Mouse (Mus musculus): ENCODE results near the gene Hectd2. TPM values are rescaled to one million over a fixed set of nuclear protein-coding genes. Genes with fewer than 3 reads are reported as not detected.
A peak's percentile ranks its signal among the peaks of the same experiment; 100 is the strongest.

Gene Hectd2
- polyA plus RNA-seq, 1 experiment from 2014 or later = 1.8 TPM

DNA sequence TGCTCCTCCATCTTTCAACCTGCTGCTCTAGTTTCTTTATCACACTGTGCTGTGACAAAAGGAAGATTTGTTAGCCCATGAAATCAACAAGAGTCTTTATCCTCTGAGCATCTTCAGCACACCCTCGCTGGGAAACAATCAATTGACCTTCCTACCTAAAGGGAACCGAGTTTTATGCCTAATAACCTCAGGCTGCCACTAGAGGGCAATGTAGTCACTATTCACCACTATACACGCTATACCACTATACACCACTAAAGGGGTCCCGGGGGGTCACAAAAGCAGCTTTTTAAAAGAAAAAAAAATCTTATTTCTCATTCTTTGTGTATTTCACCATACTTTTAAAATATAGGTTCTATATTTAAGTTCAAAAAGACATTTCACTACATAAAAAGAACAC is 15.9 kb upstream of the Hectd2 start:
- peaks cover 13% of the 10 kb centered on the region; the same call in 1 of the 2 replicates for H3K27me3 ChIP-seq (ENCODE audit: low read depth, poor library complexity, severe bottlenecking)
- peak; percentile 44 for DNase-seq (ENCODE audit: low spot score)
- 12% methylated on average over 4 of the region's 4 CpGs for WGBS
- H3K4me1 ChIP-seq = peaks cover 12% of the 10 kb centered on the region
- no peak overlapping the region for H3K4me3 ChIP-seq
- H3K27ac ChIP-seq = no peak overlapping the region
- no peaks in the 10 kb centered on the region for H3K36me3 ChIP-seq
- H3K9me3 ChIP-seq (replicated peaks) = no peaks in the 10 kb centered on the region

DNA sequence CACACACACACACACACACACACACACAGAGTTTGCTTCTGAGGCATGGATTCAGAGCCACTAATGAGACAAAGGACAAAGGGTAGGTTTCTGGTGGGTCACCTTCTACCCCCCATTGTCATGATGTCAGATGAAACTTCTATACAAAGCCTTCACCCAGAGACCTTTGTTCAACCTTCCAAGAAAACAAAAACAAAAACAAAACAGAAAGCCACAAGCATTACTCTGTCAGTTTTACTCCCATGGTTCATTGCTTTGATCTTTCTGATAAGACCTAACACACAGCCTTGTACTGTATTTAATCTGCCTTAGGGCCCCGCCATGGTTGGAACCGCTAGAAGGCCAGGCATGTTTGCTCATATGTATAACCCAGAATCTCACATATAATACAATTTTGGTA is 15.1 kb upstream of the Hectd2 start:
- no peak overlapping the region for H3K27ac ChIP-seq
- no peaks in the 10 kb centered on the region for H3K9me3 ChIP-seq (replicated peaks)
- peaks cover 9% of the 10 kb centered on the region; the same call in 1 of the 2 replicates for H3K27me3 ChIP-seq (ENCODE audit: low read depth, poor library complexity, severe bottlenecking)
- no peaks in the 10 kb centered on the region for H3K36me3 ChIP-seq
- 96% methylated on average over 2 of the region's 2 CpGs for WGBS
- DNase-seq (ENCODE audit: low spot score) = no peak
- no peak overlapping the region for H3K4me3 ChIP-seq
- H3K4me1 ChIP-seq = peaks cover 7% of the 10 kb centered on the region

DNA sequence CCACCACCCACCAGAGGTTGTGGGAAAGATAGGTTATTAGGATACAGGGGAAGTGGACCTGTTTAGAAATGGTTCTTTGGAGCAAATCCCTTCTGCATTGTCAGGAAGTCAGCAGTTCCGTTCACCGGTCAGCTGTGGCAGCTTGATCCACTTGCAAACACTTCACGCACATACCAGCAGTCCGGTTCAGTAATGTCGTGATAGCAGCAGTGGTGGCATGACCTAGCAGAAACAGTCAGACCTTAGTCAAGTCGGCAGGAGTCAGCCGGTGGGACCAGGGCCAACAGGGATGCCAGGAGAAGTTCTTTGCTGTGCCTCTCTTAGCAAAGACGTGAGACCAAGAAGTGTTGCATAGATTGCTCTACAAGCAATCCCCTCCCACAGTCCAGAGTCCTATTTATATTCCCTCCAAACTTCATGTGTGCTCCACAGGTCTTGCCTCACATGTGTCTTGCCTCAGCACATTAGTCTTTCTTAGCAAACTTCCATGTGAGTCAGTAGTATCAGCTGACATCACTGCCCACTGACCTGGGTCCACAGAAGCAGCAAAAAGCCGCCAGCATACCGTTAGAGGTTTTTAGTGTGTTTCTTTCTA is 14.3 kb upstream of the Hectd2 start:
- 85% methylated on average over 10 of the region's 10 CpGs for WGBS
- no peaks in the 10 kb centered on the region for H3K4me1 ChIP-seq

DNA sequence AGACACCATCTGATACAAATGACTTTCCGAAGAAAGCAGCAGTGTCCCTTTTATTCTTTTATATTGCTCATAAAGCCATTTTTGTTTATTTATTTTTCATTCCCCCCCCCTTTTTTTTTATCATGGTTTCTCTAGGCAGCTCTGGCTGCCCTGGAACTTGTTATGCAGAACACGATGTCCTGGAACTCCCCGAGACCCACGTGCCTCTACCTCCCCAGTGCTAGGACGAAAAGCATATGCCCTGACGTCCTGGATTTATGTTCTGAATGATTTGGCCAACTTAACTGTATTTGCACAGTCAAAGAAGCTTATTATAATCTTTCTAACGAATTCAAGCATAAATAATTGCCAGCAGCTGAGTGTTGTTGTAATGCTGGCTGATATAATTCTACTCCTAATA is 13.7 kb upstream of the Hectd2 start:
- Histone ChIP-seq H3K27ac (no peak overlapping the region), H3K9me3 (replicated peaks) (no peaks in the 10 kb centered on the region), H3K4me1 (no peaks in the 10 kb centered on the region), H3K36me3 (no peaks in the 10 kb centered on the region), H3K4me3 (no peak overlapping the region), H3K27me3 (ENCODE audit: low read depth, poor library complexity, severe bottlenecking) (peaks cover 8% of the 10 kb centered on the region; the same call in 1 of the 2 replicates)
- WGBS = 76% methylated on average over 7 of the region's 7 CpGs
- no peak for DNase-seq (ENCODE audit: low spot score)

More for the DNA sequence above, 14.3 kb upstream of the Hectd2 start:
- DNase-seq (ENCODE audit: low spot score) = no peak
- Histone ChIP-seq H3K4me3 (no peak overlapping the region), H3K9me3 (replicated peaks) (no peaks in the 10 kb centered on the region), H3K27me3 (ENCODE audit: low read depth, poor library complexity, severe bottlenecking) (peaks cover 8% of the 10 kb centered on the region; the same call in 1 of the 2 replicates), H3K27ac (no peak overlapping the region), H3K36me3 (no peaks in the 10 kb centered on the region)

DNA sequence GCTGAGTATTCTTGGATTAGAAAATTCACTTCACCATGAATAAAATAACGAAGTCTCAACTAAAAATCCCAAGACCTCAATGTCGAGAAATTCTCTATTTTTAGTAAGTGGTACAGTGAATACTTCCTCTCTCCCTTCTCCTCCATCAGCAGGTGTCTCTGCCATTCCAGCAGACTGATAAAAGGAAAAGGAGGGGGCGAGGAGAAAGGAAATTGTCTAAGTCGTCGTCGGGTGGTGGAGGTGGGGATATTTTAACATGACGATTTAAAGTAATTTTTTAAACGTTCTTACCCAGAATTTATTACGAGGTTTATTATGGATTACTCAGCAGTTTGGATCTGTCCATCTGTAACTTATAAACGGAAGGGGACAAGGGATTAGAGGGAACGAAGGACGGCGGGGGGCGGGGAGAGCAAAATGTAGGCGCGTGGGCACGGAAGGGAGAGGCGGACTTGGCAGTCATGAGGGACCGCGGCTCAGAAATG is 836 bp upstream of the Hectd2 start:
- Histone ChIP-seq H3K4me1 (peaks cover 11% of the 10 kb centered on the region), H3K27ac (peak overlapping the region; percentile 85), H3K36me3 (no peaks in the 10 kb centered on the region), H3K27me3 (ENCODE audit: low read depth, poor library complexity, severe bottlenecking) (peaks cover 33% of the 10 kb centered on the region), H3K9me3 (replicated peaks) (no peaks in the 10 kb centered on the region), H3K4me3 (peak overlapping the region; percentile 78)
- no peak for DNase-seq (ENCODE audit: low spot score)
- 8% methylated on average over 20 of the region's 20 CpGs for WGBS

DNA sequence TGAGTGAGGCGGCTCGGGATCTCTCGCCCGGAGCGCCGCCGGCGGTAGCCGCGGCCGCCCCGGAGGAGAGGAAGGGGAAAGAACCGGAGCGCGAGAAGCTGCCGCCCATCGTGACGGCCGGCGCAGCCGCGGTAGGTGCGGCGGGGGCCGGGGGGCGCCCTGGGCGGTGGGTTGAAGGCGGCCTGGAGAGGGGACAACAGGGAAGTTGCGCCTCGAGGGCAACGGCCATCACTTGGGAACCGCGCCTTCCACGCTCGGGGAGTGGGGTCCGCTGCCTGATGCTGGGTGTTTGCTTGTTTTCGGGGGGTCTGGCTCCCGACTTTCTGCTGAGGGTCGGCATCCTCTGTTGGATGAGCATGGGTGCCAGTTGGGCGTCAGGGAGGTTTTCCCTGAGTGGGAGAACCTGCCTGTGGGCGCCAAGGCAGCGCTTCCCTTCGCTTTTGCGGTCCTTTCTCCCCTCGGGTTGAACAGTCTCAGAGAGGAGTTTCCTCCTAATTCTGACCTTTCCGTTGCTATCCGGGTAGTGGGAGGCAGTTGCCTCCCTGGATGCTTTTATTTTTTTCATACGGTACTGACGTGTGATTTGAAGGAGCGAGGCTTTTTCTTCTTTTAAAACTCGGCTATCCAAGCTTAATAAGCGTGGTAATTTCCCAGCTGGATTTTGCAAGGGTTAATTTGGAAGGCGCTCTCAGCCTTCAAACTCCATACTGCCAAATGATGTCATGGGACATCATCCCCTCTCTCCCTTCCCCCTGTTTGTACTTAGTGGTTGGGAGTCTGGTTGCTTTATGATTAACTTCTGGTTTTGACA is 551 bp downstream of the Hectd2 start:
- peak overlapping the region; percentile 89 for H3K27ac ChIP-seq
- under 1% methylated on average over 52 of the region's 53 CpGs for WGBS
- H3K4me3 ChIP-seq = peak overlapping the region; percentile 78

DNA sequence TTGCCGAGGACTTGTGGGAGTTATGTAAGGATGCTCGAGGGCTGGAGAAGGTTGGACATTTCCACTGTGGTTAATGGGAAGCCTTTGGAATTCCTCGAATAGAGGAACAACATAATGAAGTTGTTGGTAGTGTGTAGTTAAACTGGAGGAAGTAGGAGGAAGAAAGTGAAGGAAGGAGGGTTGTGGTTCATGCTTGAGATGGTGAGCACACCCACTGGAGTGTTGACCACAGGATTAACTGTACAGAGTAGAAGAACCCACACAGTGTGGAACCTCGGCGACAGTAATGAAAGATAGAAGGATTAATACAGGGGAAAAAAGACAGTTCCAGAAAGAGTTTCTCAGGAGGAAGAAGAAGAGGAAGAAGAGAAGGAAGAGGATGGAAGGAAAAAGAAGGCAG is 4.9 kb downstream of the Hectd2 start:
- H3K4me1 ChIP-seq = peaks cover 7% of the 10 kb centered on the region
- H3K4me3 ChIP-seq = no peak overlapping the region
- DNase-seq (ENCODE audit: low spot score) = no peak
- 88% methylated on average over 5 of the region's 5 CpGs for WGBS
- no peaks in the 10 kb centered on the region for H3K9me3 ChIP-seq (replicated peaks)
- H3K27ac ChIP-seq = no peak overlapping the region
- no peaks in the 10 kb centered on the region for H3K36me3 ChIP-seq
- H3K27me3 ChIP-seq (ENCODE audit: low read depth, poor library complexity, severe bottlenecking) = peaks cover 6% of the 10 kb centered on the region; the same call in 1 of the 2 replicates

More for the DNA sequence above, 551 bp downstream of the Hectd2 start:
- Histone ChIP-seq H3K36me3 (no peaks in the 10 kb centered on the region), H3K4me1 (peaks cover 11% of the 10 kb centered on the region), H3K9me3 (replicated peaks) (no peaks in the 10 kb centered on the region), H3K27me3 (ENCODE audit: low read depth, poor library complexity, severe bottlenecking) (peaks cover 33% of the 10 kb centered on the region)
- peak; percentile 77 for DNase-seq (ENCODE audit: low spot score)

DNA sequence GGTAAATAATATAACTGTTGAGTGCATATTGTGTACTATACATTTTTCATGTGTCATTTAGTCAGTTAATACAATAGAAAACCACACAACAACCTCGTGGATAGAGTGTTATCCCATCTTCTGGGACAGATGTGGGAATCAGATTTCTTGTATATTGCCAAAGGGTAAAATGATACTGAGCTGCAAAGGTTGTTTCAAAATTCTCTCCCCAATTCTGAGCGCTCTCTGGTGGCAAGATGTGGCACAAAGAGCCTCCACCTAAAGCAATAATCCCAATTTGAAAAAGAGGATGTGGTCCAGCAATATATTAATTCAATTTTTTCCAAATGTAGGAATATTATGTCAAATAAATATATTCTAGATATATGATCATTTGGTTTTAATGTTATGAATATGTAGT is 5.7 kb downstream of the Hectd2 start:
- Histone ChIP-seq H3K9me3 (replicated peaks) (no peaks in the 10 kb centered on the region), H3K4me1 (peaks cover 2% of the 10 kb centered on the region), H3K27me3 (ENCODE audit: low read depth, poor library complexity, severe bottlenecking) (peaks cover 6% of the 10 kb centered on the region; the same call in 1 of the 2 replicates), H3K27ac (no peak overlapping the region), H3K36me3 (no peaks in the 10 kb centered on the region), H3K4me3 (no peak overlapping the region)
- 22% methylated on average over 2 of the region's 2 CpGs for WGBS
- DNase-seq (ENCODE audit: low spot score) = no peak

DNA sequence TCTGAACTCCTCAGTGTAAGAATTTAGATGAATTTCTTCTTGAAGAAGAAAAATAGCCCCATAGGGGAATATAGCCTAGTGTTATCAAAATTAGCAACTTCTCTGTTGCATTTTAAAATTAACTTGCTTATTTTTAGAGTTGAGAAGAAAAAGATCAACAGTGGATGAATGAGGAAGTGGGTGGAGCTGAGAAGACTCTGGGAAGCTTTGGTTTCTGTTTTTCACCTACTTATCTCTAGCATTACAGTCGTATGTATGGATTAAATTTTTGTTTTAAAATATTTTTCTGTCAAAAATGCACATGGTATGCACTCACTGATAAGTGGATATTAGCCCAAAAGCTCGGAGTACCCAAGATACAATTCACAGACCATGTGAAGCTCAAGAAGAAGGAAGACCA is 6.7 kb downstream of the Hectd2 start:
- Histone ChIP-seq H3K27ac (no peak overlapping the region), H3K27me3 (ENCODE audit: low read depth, poor library complexity, severe bottlenecking) (no peaks in the 10 kb centered on the region; the same call in 1 of the 2 replicates), H3K9me3 (replicated peaks) (no peaks in the 10 kb centered on the region), H3K4me3 (no peak overlapping the region), H3K36me3 (no peaks in the 10 kb centered on the region), H3K4me1 (no peaks in the 10 kb centered on the region)
- no peak for DNase-seq (ENCODE audit: low spot score)
- 75% methylated on average over 2 of the region's 2 CpGs for WGBS

DNA sequence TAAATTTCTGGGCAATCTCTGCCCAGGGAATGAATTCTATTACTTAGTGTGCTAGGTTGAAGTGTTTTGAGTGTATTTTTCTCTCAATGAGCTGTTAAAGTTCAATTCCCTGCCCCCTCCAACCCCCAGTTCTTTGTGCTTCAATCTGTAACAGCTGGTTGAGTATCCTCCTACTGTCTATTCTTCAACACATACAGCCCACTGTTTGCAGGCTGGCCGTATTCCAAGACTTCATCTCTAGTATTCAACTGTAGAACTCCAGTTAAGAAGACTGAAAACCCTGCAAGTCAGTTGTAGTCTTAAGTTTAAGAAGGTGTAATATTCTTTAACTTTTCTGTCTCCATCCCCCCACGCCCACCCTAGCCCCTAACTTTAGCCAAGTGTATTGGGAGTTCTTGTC is 10.0 kb downstream of the Hectd2 start:
- Histone ChIP-seq H3K4me3 (no peak overlapping the region), H3K27me3 (ENCODE audit: low read depth, poor library complexity, severe bottlenecking) (no peaks in the 10 kb centered on the region), H3K27ac (no peak overlapping the region), H3K9me3 (replicated peaks) (no peaks in the 10 kb centered on the region), H3K36me3 (no peaks in the 10 kb centered on the region), H3K4me1 (no peaks in the 10 kb centered on the region)
- DNase-seq (ENCODE audit: low spot score) = no peak
- 84% methylated on average over 2 of the region's 2 CpGs for WGBS

DNA sequence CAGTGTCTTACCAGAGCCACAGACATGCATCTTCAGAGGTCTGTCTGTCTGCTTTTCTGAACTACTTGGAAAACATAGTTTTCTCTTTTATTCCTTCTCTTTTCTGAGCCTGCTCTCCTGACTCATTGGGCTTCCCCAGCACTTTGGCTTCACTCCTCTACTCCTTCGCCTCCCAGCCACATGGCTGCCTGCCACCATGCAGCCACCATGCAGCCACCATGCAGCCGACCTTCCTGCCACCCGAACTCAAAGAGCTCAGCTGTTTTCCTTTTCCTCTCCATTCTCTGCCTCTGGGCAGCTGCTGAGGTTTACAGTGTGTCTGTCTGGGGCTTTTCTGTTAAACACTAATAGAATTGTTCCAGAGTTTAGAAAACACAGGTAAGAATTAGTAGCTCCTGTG is 19.5 kb downstream of the Hectd2 start:
- no peaks in the 10 kb centered on the region for H3K27me3 ChIP-seq (ENCODE audit: low read depth, poor library complexity, severe bottlenecking)
- H3K9me3 ChIP-seq (replicated peaks) = no peaks in the 10 kb centered on the region
- H3K4me1 ChIP-seq = no peaks in the 10 kb centered on the region
- DNase-seq (ENCODE audit: low spot score) = no peak
- H3K4me3 ChIP-seq = no peak overlapping the region
- WGBS = 72% methylated on average over 3 of the region's 3 CpGs
- no peak overlapping the region for H3K27ac ChIP-seq
- no peaks in the 10 kb centered on the region for H3K36me3 ChIP-seq

DNA sequence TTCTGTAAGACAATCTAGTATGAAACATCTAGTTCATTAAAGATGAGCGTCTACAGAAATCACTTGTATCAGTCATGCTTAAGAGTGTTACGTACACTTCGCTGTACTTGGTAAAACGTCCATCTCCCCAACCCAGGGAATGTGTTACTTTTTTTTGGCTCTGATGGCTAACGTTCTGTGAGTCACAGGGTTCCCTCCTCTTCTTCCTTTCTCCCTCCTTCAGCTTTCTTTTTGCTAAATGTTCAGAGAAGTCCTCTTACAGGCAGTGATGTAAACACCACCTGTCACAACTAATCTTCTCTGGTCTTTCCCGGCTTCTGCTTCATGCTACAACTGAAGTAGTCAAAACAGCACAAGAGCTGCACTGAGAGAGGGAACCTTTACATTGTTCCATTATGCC is 20.7 kb downstream of the Hectd2 start:
- Histone ChIP-seq H3K27ac (no peak overlapping the region), H3K36me3 (no peaks in the 10 kb centered on the region), H3K9me3 (replicated peaks) (no peaks in the 10 kb centered on the region), H3K4me3 (no peak overlapping the region), H3K4me1 (no peaks in the 10 kb centered on the region), H3K27me3 (ENCODE audit: low read depth, poor library complexity, severe bottlenecking) (no peaks in the 10 kb centered on the region)
- 87% methylated on average over 6 of the region's 6 CpGs for WGBS
- no peak for DNase-seq (ENCODE audit: low spot score)

DNA sequence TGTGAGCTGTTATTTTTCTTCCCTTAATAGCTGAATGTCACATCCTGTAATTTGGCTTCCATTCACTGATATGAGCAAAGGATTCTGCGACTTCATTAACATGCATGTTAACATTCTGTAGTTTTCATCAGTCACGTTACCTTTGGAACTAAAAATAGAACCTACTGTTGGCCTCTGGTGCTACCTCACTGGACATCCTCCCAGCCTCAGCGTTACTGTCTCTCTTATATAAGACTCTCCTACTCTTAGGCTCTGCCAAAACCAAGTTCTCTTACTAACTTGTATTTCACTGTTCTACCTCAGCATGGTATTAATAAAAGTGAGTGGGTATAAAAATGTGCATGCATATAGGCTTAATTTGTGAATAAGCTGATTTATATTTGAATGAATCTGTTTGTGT is 26.4 kb downstream of the Hectd2 start:
- no peak for DNase-seq (ENCODE audit: low spot score)
- no peaks in the 10 kb centered on the region for H3K4me1 ChIP-seq
- H3K9me3 ChIP-seq (replicated peaks) = no peaks in the 10 kb centered on the region
- H3K27ac ChIP-seq = no peak overlapping the region
- WGBS = 69% methylated on average over 3 of the region's 3 CpGs
- H3K4me3 ChIP-seq = no peak overlapping the region
- H3K36me3 ChIP-seq = no peaks in the 10 kb centered on the region
- no peaks in the 10 kb centered on the region for H3K27me3 ChIP-seq (ENCODE audit: low read depth, poor library complexity, severe bottlenecking)

Measured in limb, embryonic 10.5 days (tissue).